Mouse (Mus musculus): ENCODE measurements around the gene Selenof.

The Selenof gene

GRCm38 (mm10) chr3:144644202-144644601, 74.1 kb downstream of the Selenof start:
- DNase-seq: no peak
